15 mouse cellular contexts compared by ENCODE assay signal in genomic region chr3:153791610-153792363, GRCm38 (mm10). TPM values are rescaled to one million over a fixed set of nuclear protein-coding genes. Genes with fewer than 3 reads are reported as not detected.
A peak's percentile ranks its signal among the peaks of the same experiment; 100 is the strongest.
DNase-seq lines count a peak whose midpoint lies in the region; ATAC-seq and TF ChIP-seq lines count a peak whose summit lies in the region.
"Had no signal": no experiment of that assay in that cellular context is flagged by ENCODE, and none has a peak within 500 bp of the region (broad histone marks: within the 10 kb centered on the region; RNA-seq: fewer than 3 reads in every experiment).

No protein-coding gene starts in this region.

- H3K36me3 ChIP-seq in kidney, adult 2 months (ENCODE audit: control insufficient read depth, insufficient read depth, low read length): no peaks in the 10 kb centered on the region
- no peaks in the 10 kb centered on the region for H3K36me3 ChIP-seq in liver, embryonic 15.5 days (replicated peaks)
- H3K36me3 ChIP-seq: forebrain, embryonic 15.5 days; neural tube, embryonic 13.5 days had no signal

- H3K9me3 ChIP-seq in liver, embryonic 15.5 days (replicated peaks): no peaks in the 10 kb centered on the region
- H3K9me3 ChIP-seq: forebrain, embryonic 15.5 days; neural tube, embryonic 13.5 days had no signal

- no peak for TF ChIP-seq POLR2A in kidney, adult 2 months (IDR thresholded peaks at IDR 0.05; ENCODE audit: low read depth, low read length)

- 73% methylated on average over 11 of the region's 11 CpGs for WGBS in kidney, adult 2 months
- 11% methylated on average over 11 of the region's 11 CpGs for WGBS in liver, embryonic 15.5 days (ENCODE audit: insufficient replicate concordance)

- no peak overlapping the region for H3K4me3 ChIP-seq in kidney, adult 2 months (ENCODE audit: insufficient read depth, low read depth, low read length)
- H3K4me3 ChIP-seq in liver, embryonic 15.5 days (replicated peaks): peak overlapping the region; percentile 30
- no peak overlapping the region for H3K4me3 ChIP-seq in layer of hippocampus, adult 2 months
- H3K4me3 ChIP-seq: forebrain, embryonic 15.5 days; neural tube, embryonic 13.5 days had no signal

- H3K4me1 ChIP-seq in kidney, adult 2 months (ENCODE audit: control insufficient read depth, insufficient read depth, low read length): no peaks in the 10 kb centered on the region
- peaks cover 65% of the 10 kb centered on the region for H3K4me1 ChIP-seq in liver, embryonic 15.5 days (replicated peaks)
- H3K4me1 ChIP-seq: forebrain, embryonic 15.5 days; neural tube, embryonic 13.5 days had no signal

- peak; percentile 99 for ATAC-seq in liver, embryonic 15.5 days (ENCODE audit: insufficient read depth)
- ATAC-seq: forebrain, embryonic 15.5 days had no signal

- no peaks in the 10 kb centered on the region for H3K27me3 ChIP-seq in kidney, adult 2 months (replicated peaks; ENCODE audit: control insufficient read depth, insufficient read depth, low read length)
- no peaks in the 10 kb centered on the region for H3K27me3 ChIP-seq in liver, embryonic 15.5 days
- H3K27me3 ChIP-seq: forebrain, embryonic 15.5 days; neural tube, embryonic 13.5 days had no signal

- peak; percentile 7 for DNase-seq in kidney, adult 2 months
- DNase-seq in kidney, adult 8-10 months: no peak
- DNase-seq in MEL-GATA-1-ER (ENCODE audit: extremely low read depth, low read depth): peak; percentile 98
- DNase-seq in c-Kit-positive CD71-positive TER-119-positive erythroid progenitor cells, embryonic 14.5 days (ENCODE audit: low spot score): peak; percentile 93
- DNase-seq in layer of hippocampus, adult 2 months (ENCODE audit: low spot score in 2 of 2): no peak
- no peak for DNase-seq in gastrocnemius, postnatal 10 days
- DNase-seq: cerebellum, adult 9-11 months; lung, postnatal 4 days; thymus, postnatal 36 days had no signal

- no peak overlapping the region for H3K27ac ChIP-seq in kidney, adult 2 months (ENCODE audit: insufficient read depth, low read depth, low read length)
- H3K27ac ChIP-seq in liver, embryonic 15.5 days (replicated peaks): peak overlapping the region; percentile 95
- H3K27ac ChIP-seq in layer of hippocampus, adult 2 months: no peak overlapping the region
- H3K27ac ChIP-seq: forebrain, embryonic 15.5 days; hindbrain, embryonic 14.5 days; neural tube, embryonic 13.5 days had no signal

- H3K4me2 ChIP-seq in liver, embryonic 15.5 days: peak overlapping the region; percentile 60
- H3K4me2 ChIP-seq: forebrain, embryonic 15.5 days; hindbrain, embryonic 14.5 days; neural tube, embryonic 13.5 days had no signal

- peak overlapping the region; percentile 49 for H3K9ac ChIP-seq in liver, embryonic 15.5 days
- H3K9ac ChIP-seq: forebrain, embryonic 15.5 days; hindbrain, embryonic 14.5 days; neural tube, embryonic 13.5 days had no signal

- TF ChIP-seq CTCF in kidney, adult 2 months (conservative IDR thresholded peaks at IDR 0.05; ENCODE audit: insufficient read depth, insufficient read length, low read depth, low read length): no peak
- no peak for TF ChIP-seq CTCF in layer of hippocampus, adult 2 months (conservative IDR thresholded peaks at IDR 0.05)

RNA-seq across cellular contexts. Expression of gene Asb17, which starts 52.2 kb away (rescaled TPM):
- 0.05 and 0.15 TPM in 2 replicates for polyA plus RNA-seq in kidney, adult 2 months (2012; rRNA removed)
- polyA plus RNA-seq in liver, embryonic 15.5 days (2015; fragmentation: Nextera tagmentation; extraction: Ambion mirVana): 2.6 and 3.0 TPM in 2 replicates
- total RNA-seq in layer of hippocampus, adult 2 months (2021): not detected
- total RNA-seq in gastrocnemius, postnatal 10 days (2021): not detected
- total RNA-seq: adrenal gland, adult 18-20 months; layer of hippocampus, postnatal 14 days had no signal
- polyA plus RNA-seq: hindbrain, embryonic 14.5 days had no signal

Comparison
In these comparisons a context has a peak if more than half of its experiments do, and no peak if none do; other contexts are left out.
1. DNase-seq: peak in kidney, adult 2 months (single experiment), MEL-GATA-1-ER (single experiment) and c-Kit-positive CD71-positive TER-119-positive erythroid progenitor cells, embryonic 14.5 days (single experiment); none in kidney, adult 8-10 months (0 of 2), layer of hippocampus, adult 2 months (0 of 2) and gastrocnemius, postnatal 10 days (single experiment).